8 mouse cellular contexts compared by ENCODE assay signal in genomic region chr9:107768851-107769250, GRCm38 (mm10). TPM values are rescaled to one million over a fixed set of nuclear protein-coding genes. Genes with fewer than 3 reads are reported as not detected.
DNase-seq lines count a peak whose midpoint lies in the region; ATAC-seq lines count a peak whose summit lies in the region.

No protein-coding gene starts in this region.

- H3K4me2 ChIP-seq in embryonic facial prominence, embryonic 13.5 days: peak overlapping the region; percentile 67
- H3K4me2 ChIP-seq in hindbrain, embryonic 16.5 days (ENCODE audit: low read length): peak overlapping the region; percentile 82

- no peaks in the 10 kb centered on the region for H3K9me3 ChIP-seq in embryonic facial prominence, embryonic 13.5 days
- no peaks in the 10 kb centered on the region for H3K9me3 ChIP-seq in hindbrain, embryonic 16.5 days (ENCODE audit: control insufficient read depth, low read length)
- H3K9me3 ChIP-seq in midbrain, embryonic 10.5 days (replicated peaks): no peaks in the 10 kb centered on the region

- peaks cover 9% of the 10 kb centered on the region for H3K4me1 ChIP-seq in embryonic facial prominence, embryonic 13.5 days
- H3K4me1 ChIP-seq in hindbrain, embryonic 16.5 days (ENCODE audit: control insufficient read depth, insufficient read depth, low read depth, low read length): peaks cover 16% of the 10 kb centered on the region
- H3K4me1 ChIP-seq in midbrain, embryonic 10.5 days: peaks cover 19% of the 10 kb centered on the region

- H3K27ac ChIP-seq in embryonic facial prominence, embryonic 13.5 days: no peak overlapping the region
- H3K27ac ChIP-seq in hindbrain, embryonic 16.5 days (ENCODE audit: low read depth, low read length): no peak overlapping the region
- H3K27ac ChIP-seq in midbrain, embryonic 10.5 days (replicated peaks): no peak overlapping the region

- H3K4me3 ChIP-seq in embryonic facial prominence, embryonic 13.5 days: peak overlapping the region; percentile 99
- H3K4me3 ChIP-seq in hindbrain, embryonic 16.5 days (ENCODE audit: low read length): peak overlapping the region; percentile 68
- H3K4me3 ChIP-seq in midbrain, embryonic 10.5 days: peak overlapping the region; percentile 98

- no peak overlapping the region for H3K9ac ChIP-seq in embryonic facial prominence, embryonic 13.5 days
- no peak overlapping the region for H3K9ac ChIP-seq in hindbrain, embryonic 16.5 days (ENCODE audit: low read depth, low read length)

- DNase-seq in cerebellum, postnatal 10 days: peak; percentile 7 to 11
- DNase-seq in cerebellum, adult 9-10 months: no peak
- no peak for DNase-seq in midbrain, embryonic 10.5 days (ENCODE audit: low spot score)
- DNase-seq in right cerebral cortex, adult 18-20 months: no peak
- no peak for DNase-seq in gastrocnemius, postnatal 10 days

- ATAC-seq in embryonic facial prominence, embryonic 13.5 days (ENCODE audit: insufficient number of reproducible peaks, insufficient read depth, low FRiP score, low TSS enrichment, low read depth): no peak
- no peak for ATAC-seq in hindbrain, embryonic 16.5 days
- ATAC-seq in cerebellum, adult (ENCODE audit: insufficient number of reproducible peaks, low FRiP score, low TSS enrichment): no peak

- WGBS in embryonic facial prominence, embryonic 13.5 days: 84% methylated on average over 5 of the region's 5 CpGs
- 77% methylated on average over 5 of the region's 5 CpGs for WGBS in hindbrain, embryonic 16.5 days
- 95% methylated on average over 5 of the region's 5 CpGs for WGBS in midbrain, embryonic 10.5 days

- H3K27me3 ChIP-seq in embryonic facial prominence, embryonic 13.5 days: no peaks in the 10 kb centered on the region
- H3K27me3 ChIP-seq in hindbrain, embryonic 16.5 days (replicated peaks; ENCODE audit: control insufficient read depth, insufficient read depth, low read length): no peaks in the 10 kb centered on the region
- H3K27me3 ChIP-seq in midbrain, embryonic 10.5 days (ENCODE audit: low read depth, poor library complexity, severe bottlenecking): no peaks in the 10 kb centered on the region

- H3K36me3 ChIP-seq in embryonic facial prominence, embryonic 13.5 days: peaks cover 64% of the 10 kb centered on the region
- H3K36me3 ChIP-seq in hindbrain, embryonic 16.5 days (ENCODE audit: control insufficient read depth, insufficient read depth, low read length): peaks cover 40% of the 10 kb centered on the region
- H3K36me3 ChIP-seq in midbrain, embryonic 10.5 days: peaks cover 72% of the 10 kb centered on the region

RNA-seq across cellular contexts. Expression of gene Rbm5, which starts 1.9 kb away (rescaled TPM):
- polyA plus RNA-seq in embryonic facial prominence, embryonic 13.5 days (2015; fragmentation: Nextera tagmentation; extraction: Ambion mirVana): 262 and 274 TPM in 2 replicates
- 210 and 236 TPM in 2 replicates for polyA plus RNA-seq in hindbrain, embryonic 16.5 days (2015; fragmentation: Nextera tagmentation; extraction: Ambion mirVana)
- 200 and 220 TPM in 2 replicates for polyA plus RNA-seq in midbrain, embryonic 10.5 days (2016; fragmentation: Nextera tagmentation; extraction: Ambion mirVana)
- 10 to 100 TPM; 39.2 to 71.2 TPM for total RNA-seq in gastrocnemius, postnatal 10 days (2021)

RNA-seq across cellular contexts. Expression of gene Sema3f, which starts 58.6 kb away (rescaled TPM):
- 37.7 and 44.0 TPM in 2 replicates for polyA plus RNA-seq in embryonic facial prominence, embryonic 13.5 days (2015; fragmentation: Nextera tagmentation; extraction: Ambion mirVana)
- polyA plus RNA-seq in hindbrain, embryonic 16.5 days (2015; fragmentation: Nextera tagmentation; extraction: Ambion mirVana): 10.0 and 13.0 TPM in 2 replicates
- polyA plus RNA-seq in midbrain, embryonic 10.5 days (2016; fragmentation: Nextera tagmentation; extraction: Ambion mirVana): 14.9 and 17.2 TPM in 2 replicates
- 10 to 100 TPM; 11.9 to 18.0 TPM for total RNA-seq in gastrocnemius, postnatal 10 days (2021)

Comparison
In these comparisons a context has a peak if more than half of its experiments do, and no peak if none do; other contexts are left out.
1. DNase-seq: peak in cerebellum, postnatal 10 days (2 of 2); none in cerebellum, adult 9-10 months (single experiment), midbrain, embryonic 10.5 days (single experiment), right cerebral cortex, adult 18-20 months (single experiment) and gastrocnemius, postnatal 10 days (single experiment).
2. Peak in every context shown above with its lines, with median percentiles within 50 percentile points of each other: H3K4me3 ChIP-seq.